Mouse (Mus musculus): ENCODE measurements at regions not wholly inside any gene's neighbourhood (a gene's known extent, or its start where the extent isn't known, plus 50 kb on each side); places are given as distances from the start of the nearest gene placed in this dataset.
A peak's percentile ranks its signal among the peaks of the same experiment; 100 is the strongest.

GRCm38 (mm10) chr16:76149581-76149980, 127.5 kb upstream of the Samsn1 start:
- DNase-seq: no peak
- TF ChIP-seq POLR2A (IDR thresholded peaks at IDR 0.05; ENCODE audit: low read depth, low read length): no peak
- TF ChIP-seq CTCF (conservative IDR thresholded peaks at IDR 0.05; ENCODE audit: insufficient read depth, insufficient read length, low read depth, low read length): no peak
- Histone ChIP-seq H3K4me3 (ENCODE audit: insufficient read depth, low read depth, low read length) (no peak overlapping the region), H3K36me3 (ENCODE audit: control insufficient read depth, insufficient read depth, low read length) (no peaks in the 10 kb centered on the region), H3K4me1 (ENCODE audit: control insufficient read depth, insufficient read depth, low read length) (no peaks in the 10 kb centered on the region), H3K27me3 (replicated peaks; ENCODE audit: control insufficient read depth, insufficient read depth, low read length) (no peaks in the 10 kb centered on the region), H3K27ac (ENCODE audit: insufficient read depth, low read depth, low read length) (no peak overlapping the region)
- WGBS: 71% methylated on average over 5 of the region's 5 CpGs

DNA sequence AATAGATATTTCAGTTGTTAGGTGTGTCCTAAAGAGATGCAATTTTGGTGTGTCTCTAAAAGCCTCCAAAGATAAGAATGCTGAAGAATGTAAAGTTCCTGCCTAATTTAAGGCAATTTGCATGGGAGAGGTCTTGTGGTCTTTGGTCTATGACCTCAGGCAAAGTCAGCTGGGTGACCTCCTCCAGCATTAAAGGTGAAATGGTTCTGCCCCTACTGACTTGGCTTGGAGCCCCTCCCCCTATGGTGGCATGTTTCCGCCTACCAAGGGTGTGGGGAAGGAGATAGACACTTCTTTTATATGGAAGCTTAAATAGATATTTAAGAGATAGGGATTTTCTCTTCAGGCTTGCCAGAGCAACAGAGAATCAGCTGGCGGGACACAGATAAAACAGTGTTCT, 111.8 kb upstream of the Samsn1 start:
- TF ChIP-seq CTCF (conservative IDR thresholded peaks at IDR 0.05; ENCODE audit: insufficient read depth, insufficient read length, low read depth, low read length) (no peak), POLR2A (IDR thresholded peaks at IDR 0.05; ENCODE audit: low read depth, low read length) (no peak)
- H3K4me3 ChIP-seq (ENCODE audit: insufficient read depth, low read depth, low read length): no peak overlapping the region
- no peak for DNase-seq
- no peaks in the 10 kb centered on the region for H3K27me3 ChIP-seq (replicated peaks; ENCODE audit: control insufficient read depth, insufficient read depth, low read length)
- H3K4me1 ChIP-seq (ENCODE audit: control insufficient read depth, insufficient read depth, low read length): no peaks in the 10 kb centered on the region
- H3K36me3 ChIP-seq (ENCODE audit: control insufficient read depth, insufficient read depth, low read length): no peaks in the 10 kb centered on the region
- no peak overlapping the region for H3K27ac ChIP-seq (ENCODE audit: insufficient read depth, low read depth, low read length)
- 100% methylated on average over 2 of the region's 2 CpGs for WGBS

DNA sequence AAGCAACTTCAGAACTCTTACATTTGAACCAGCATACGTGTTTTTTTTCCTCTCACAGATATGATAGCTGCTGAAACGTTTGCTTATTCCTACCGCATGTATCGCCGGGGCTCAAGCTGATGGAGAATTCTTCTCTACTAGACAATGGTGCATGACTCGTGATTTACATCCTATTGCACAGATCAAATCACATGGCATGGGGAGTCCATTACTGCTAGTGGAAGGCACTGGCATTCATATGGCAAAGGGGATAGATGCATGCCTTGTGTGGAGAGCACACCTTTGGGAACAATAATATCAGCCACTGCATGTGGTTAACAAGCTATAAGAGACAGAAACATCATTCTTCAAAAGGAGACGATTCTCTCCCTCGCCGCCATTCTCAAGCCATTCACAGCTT, 108.4 kb upstream of the Samsn1 start:
- no peak for TF ChIP-seq POLR2A (IDR thresholded peaks at IDR 0.05; ENCODE audit: low read depth, low read length)
- TF ChIP-seq CTCF (conservative IDR thresholded peaks at IDR 0.05; ENCODE audit: insufficient read depth, insufficient read length, low read depth, low read length): no peak
- no peak overlapping the region for H3K4me3 ChIP-seq (ENCODE audit: insufficient read depth, low read depth, low read length)
- no peaks in the 10 kb centered on the region for H3K27me3 ChIP-seq (replicated peaks; ENCODE audit: control insufficient read depth, insufficient read depth, low read length)
- WGBS: 84% methylated on average over 9 of the region's 9 CpGs
- DNase-seq: no peak
- H3K4me1 ChIP-seq (ENCODE audit: control insufficient read depth, insufficient read depth, low read length): no peaks in the 10 kb centered on the region
- no peak overlapping the region for H3K27ac ChIP-seq (ENCODE audit: insufficient read depth, low read depth, low read length)
- H3K36me3 ChIP-seq (ENCODE audit: control insufficient read depth, insufficient read depth, low read length): no peaks in the 10 kb centered on the region

GRCm38 (mm10) chr16:76129982-76130381, 107.9 kb upstream of the Samsn1 start:
- Histone ChIP-seq H3K36me3 (ENCODE audit: control insufficient read depth, insufficient read depth, low read length) (no peaks in the 10 kb centered on the region), H3K4me1 (ENCODE audit: control insufficient read depth, insufficient read depth, low read length) (no peaks in the 10 kb centered on the region), H3K4me3 (ENCODE audit: insufficient read depth, low read depth, low read length) (no peak overlapping the region), H3K27ac (ENCODE audit: insufficient read depth, low read depth, low read length) (no peak overlapping the region), H3K27me3 (replicated peaks; ENCODE audit: control insufficient read depth, insufficient read depth, low read length) (no peaks in the 10 kb centered on the region)
- WGBS: 93% methylated on average over 2 of the region's 2 CpGs
- peak; percentile 51 for DNase-seq
- TF ChIP-seq CTCF (conservative IDR thresholded peaks at IDR 0.05; ENCODE audit: insufficient read depth, insufficient read length, low read depth, low read length) (peak; percentile 59), POLR2A (IDR thresholded peaks at IDR 0.05; ENCODE audit: low read depth, low read length) (no peak)

DNA sequence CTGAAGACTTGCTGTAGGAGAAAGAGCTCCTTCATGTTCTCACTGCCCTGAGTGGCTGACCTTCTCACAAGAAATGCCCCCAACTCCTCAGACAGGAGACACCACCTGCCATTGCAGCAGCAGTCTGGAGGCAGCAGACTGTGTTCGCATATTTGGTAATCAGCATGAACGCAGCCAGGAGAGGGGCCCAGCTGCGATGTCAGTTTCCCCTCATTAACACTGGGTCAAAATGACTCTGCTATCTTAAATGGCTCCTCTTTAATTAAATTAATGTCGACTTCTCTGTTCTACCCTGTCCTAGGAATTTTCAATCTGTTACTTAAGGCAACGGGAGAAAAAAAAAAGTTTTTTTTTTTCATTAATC, 100.9 kb upstream of the Samsn1 start:
- 51% methylated on average over 5 of the region's 5 CpGs for WGBS
- H3K27me3 ChIP-seq (replicated peaks; ENCODE audit: control insufficient read depth, insufficient read depth, low read length): no peaks in the 10 kb centered on the region
- no peak overlapping the region for H3K27ac ChIP-seq (ENCODE audit: insufficient read depth, low read depth, low read length)
- no peaks in the 10 kb centered on the region for H3K36me3 ChIP-seq (ENCODE audit: control insufficient read depth, insufficient read depth, low read length)
- no peaks in the 10 kb centered on the region for H3K4me1 ChIP-seq (ENCODE audit: control insufficient read depth, insufficient read depth, low read length)
- TF ChIP-seq POLR2A (IDR thresholded peaks at IDR 0.05; ENCODE audit: low read depth, low read length): no peak
- TF ChIP-seq CTCF (conservative IDR thresholded peaks at IDR 0.05; ENCODE audit: insufficient read depth, insufficient read length, low read depth, low read length): no peak
- DNase-seq: no peak
- no peak overlapping the region for H3K4me3 ChIP-seq (ENCODE audit: insufficient read depth, low read depth, low read length)

DNA sequence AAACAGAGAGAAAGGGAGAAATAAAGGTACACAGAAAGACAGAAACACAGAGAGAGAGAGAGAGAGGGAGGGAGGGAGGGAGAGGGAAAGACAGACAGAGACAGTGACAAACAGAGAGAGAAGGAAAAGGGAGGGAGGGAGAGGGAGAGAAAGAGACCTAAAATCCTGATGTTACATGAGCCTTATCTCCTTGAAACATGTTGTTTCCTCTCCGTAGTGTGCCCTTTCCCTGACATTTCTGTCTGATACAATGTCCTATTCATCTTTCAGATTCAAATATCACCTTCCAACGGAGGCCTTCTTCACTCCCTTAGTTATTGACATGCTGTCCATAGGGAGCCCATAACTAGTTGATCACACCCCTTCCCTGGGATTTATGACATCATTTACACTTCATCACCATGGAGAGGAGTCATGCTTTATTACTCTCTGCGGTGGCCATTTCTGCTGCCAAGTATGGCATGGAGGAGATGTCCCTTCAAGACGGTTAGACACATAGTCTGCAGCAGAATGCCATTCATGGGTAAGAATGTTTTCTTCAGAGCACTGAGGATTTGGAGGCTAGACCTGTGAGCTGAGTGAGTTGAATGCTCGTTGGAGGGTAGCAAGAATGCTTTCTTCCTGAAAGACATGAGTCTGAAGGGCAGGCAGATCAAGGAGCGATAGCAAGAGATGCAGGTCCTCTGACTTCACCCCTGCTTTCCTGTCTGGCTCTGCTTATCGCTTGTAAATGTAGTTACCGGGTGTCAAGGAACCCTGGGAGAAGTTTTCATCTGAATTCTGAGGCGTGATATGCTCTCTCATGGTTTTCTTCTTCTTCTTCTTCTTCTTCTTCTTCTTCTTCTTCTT, 100.3 kb upstream of the Samsn1 start:
- Histone ChIP-seq H3K27ac (ENCODE audit: insufficient read depth, low read depth, low read length) (no peak overlapping the region), H3K4me1 (ENCODE audit: control insufficient read depth, insufficient read depth, low read length) (no peaks in the 10 kb centered on the region), H3K36me3 (ENCODE audit: control insufficient read depth, insufficient read depth, low read length) (no peaks in the 10 kb centered on the region), H3K4me3 (ENCODE audit: insufficient read depth, low read depth, low read length) (no peak overlapping the region), H3K27me3 (replicated peaks; ENCODE audit: control insufficient read depth, insufficient read depth, low read length) (no peaks in the 10 kb centered on the region)
- no peak for TF ChIP-seq CTCF (conservative IDR thresholded peaks at IDR 0.05; ENCODE audit: insufficient read depth, insufficient read length, low read depth, low read length)
- no peak for TF ChIP-seq POLR2A (IDR thresholded peaks at IDR 0.05; ENCODE audit: low read depth, low read length)
- WGBS: 69% methylated on average over 9 of the region's 9 CpGs
- no peak for DNase-seq

- TF ChIP-seq CTCF (conservative IDR thresholded peaks at IDR 0.05; ENCODE audit: insufficient read depth, insufficient read length, low read depth, low read length) (no peak), POLR2A (IDR thresholded peaks at IDR 0.05; ENCODE audit: low read depth, low read length) (no peak)
- no peak for DNase-seq
- Histone ChIP-seq H3K4me3 (ENCODE audit: insufficient read depth, low read depth, low read length) (no peak overlapping the region), H3K4me1 (ENCODE audit: control insufficient read depth, insufficient read depth, low read length) (no peaks in the 10 kb centered on the region), H3K36me3 (ENCODE audit: control insufficient read depth, insufficient read depth, low read length) (no peaks in the 10 kb centered on the region), H3K27me3 (replicated peaks; ENCODE audit: control insufficient read depth, insufficient read depth, low read length) (no peaks in the 10 kb centered on the region), H3K27ac (ENCODE audit: insufficient read depth, low read depth, low read length) (no peak overlapping the region)
- 94% methylated on average over 2 of the region's 2 CpGs for WGBS
Measured at GRCm38 (mm10) chr16:76120712-76121111, 98.6 kb upstream of the Samsn1 start.
